Mouse (Mus musculus) neural tube, embryonic 11.5 days (tissue): ENCODE data around the gene Ier2. TPM values are rescaled to one million over a fixed set of nuclear protein-coding genes. Genes with fewer than 3 reads are reported as not detected.
"Not testable (repeated sequence)": the region's sequence is repeated elsewhere in the genome, so short reads cannot be mapped to it uniquely, and the experiment has no call there.

ENCODE experiments used
- ATAC-seq: fragments of 200-750 bp; cut with Nextera tagmentation; 2 replicates; pipeline ENCODE4 v1.8.0; 2017; ENCODE audit warnings: moderate number of reproducible peaks, mild to moderate bottlenecking, moderate TSS enrichment, moderate library complexity; ENCODE audit not compliant: insufficient read depth, low FRiP score, low TSS enrichment
- DNase-seq: peaks from one replicate; pipeline ENCODE4 v3.0.0-alpha.2; 2015; ENCODE audit warnings: low spot score
- H3K27ac ChIP-seq: fragments of 300-500 bp; sonication (generic); 2 replicates; pipeline ENCODE4 v1.5.1; 2014; ENCODE audit warnings: low read depth, mild to moderate bottlenecking, low read length
- H3K27me3 ChIP-seq: fragments of 300-500 bp; sonication (generic); 2 replicates; pipeline ENCODE4 v1.6.1; 2014; ENCODE audit warnings: mild to moderate bottlenecking, low read length, mixed read lengths; ENCODE audit not compliant: control insufficient read depth, insufficient read depth
- H3K36me3 ChIP-seq: fragments of 300-500 bp; sonication (generic); 2 replicates; pipeline ENCODE4 v1.6.1; 2014; ENCODE audit warnings: mild to moderate bottlenecking, low read length, moderate library complexity, mixed read lengths; ENCODE audit not compliant: control insufficient read depth, insufficient read depth
- H3K4me1 ChIP-seq: fragments of 300-500 bp; sonication (generic); 2 replicates; pipeline ENCODE4 v1.6.1; 2014; ENCODE audit warnings: low read length, mixed read lengths; ENCODE audit not compliant: control insufficient read depth, insufficient read depth
- H3K4me2 ChIP-seq: fragments of 300-500 bp; sonication (generic); 2 replicates; pipeline ENCODE4 v1.6.1; 2014; ENCODE audit warnings: low read depth, mild to moderate bottlenecking, moderate library complexity
- H3K4me3 ChIP-seq: fragments of 300-500 bp; sonication (generic); 2 replicates; pipeline ENCODE4 v1.5.1; 2014; ENCODE audit warnings: low read depth, low read length
- H3K9ac ChIP-seq: fragments of 300-500 bp; sonication (generic); 2 replicates; pipeline ENCODE4 v1.6.1; 2014; ENCODE audit warnings: mild to moderate bottlenecking, low read length
- H3K9me3 ChIP-seq: fragments of 300-500 bp; sonication (generic); 2 replicates; pipeline ENCODE4 v1.6.1; 2016; ENCODE audit warnings: low read length; ENCODE audit not compliant: control insufficient read depth
- WGBS: fragments of 180-500 bp; shearing (Covaris S2); extraction: QIAGEN DNeasy Blood & Tissue Kit; methylation state at CpG from one replicate; pipeline ENCODE4 v1.1.7; 2014; 5-methylcytosine and 5-hydroxymethylcytosine counted together
- polyA plus RNA-seq: library from polyadenylated mRNA; unstranded; fragments of >200 nt; fragmentation: Nextera tagmentation; extraction: Ambion mirVana; gene quantifications from 2 replicates; pipeline ENCODE4 v1.2.1, GENCODE M21; 2014

Ier2 gene
- polyA plus RNA-seq, 1 experiment from 2014 or later: 71.6 TPM

GRCm38 (mm10) chr8:84633841-84634584 is 28.6 kb downstream of the Ier2 start:
- ATAC-seq (no peak), DNase-seq (no peak)
- 49% methylated on average over 10 of the region's 10 CpGs for WGBS
- Histone ChIP-seq H3K4me1 (peaks cover 20% of the 10 kb centered on the region), H3K27me3 (no peaks in the 10 kb centered on the region), H3K9ac (no peak overlapping the region), H3K36me3 (no peaks in the 10 kb centered on the region), H3K4me3 (no peak overlapping the region), H3K9me3 (no peaks in the 10 kb centered on the region), H3K27ac (peak overlapping the region; percentile 62), H3K4me2 (no peak overlapping the region)

DNA sequence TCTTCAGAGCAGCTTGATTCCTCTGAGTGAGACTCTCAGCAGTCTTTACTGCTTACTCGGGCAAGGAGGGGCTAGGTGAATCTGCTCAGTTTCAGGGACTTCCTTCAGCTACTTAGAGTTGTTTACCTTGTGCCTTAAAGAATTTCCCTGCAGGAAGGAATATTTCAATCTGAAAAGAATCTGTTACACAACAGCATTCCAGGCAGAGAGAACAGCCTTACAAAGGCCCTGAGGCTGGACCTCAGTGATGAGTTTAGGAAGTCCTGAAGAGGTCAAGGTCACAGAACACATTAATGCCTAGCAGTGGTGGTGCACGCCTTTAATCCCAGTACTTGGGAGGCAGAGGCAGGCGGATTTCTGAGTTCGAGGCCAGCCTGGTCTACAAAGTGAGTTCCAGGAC is 30.8 kb downstream of the Ier2 start:
- Histone ChIP-seq H3K36me3 (no peaks in the 10 kb centered on the region), H3K4me1 (peaks cover 12% of the 10 kb centered on the region; the same call in 1 of the 2 replicates), H3K9ac (no peak overlapping the region), H3K4me2 (no peak overlapping the region), H3K4me3 (no peak overlapping the region), H3K27ac (no peak overlapping the region), H3K9me3 (no peaks in the 10 kb centered on the region), H3K27me3 (no peaks in the 10 kb centered on the region)
- DNase-seq: no peak
- WGBS: 93% methylated on average over 4 of the region's 4 CpGs
- no peak for ATAC-seq

DNA sequence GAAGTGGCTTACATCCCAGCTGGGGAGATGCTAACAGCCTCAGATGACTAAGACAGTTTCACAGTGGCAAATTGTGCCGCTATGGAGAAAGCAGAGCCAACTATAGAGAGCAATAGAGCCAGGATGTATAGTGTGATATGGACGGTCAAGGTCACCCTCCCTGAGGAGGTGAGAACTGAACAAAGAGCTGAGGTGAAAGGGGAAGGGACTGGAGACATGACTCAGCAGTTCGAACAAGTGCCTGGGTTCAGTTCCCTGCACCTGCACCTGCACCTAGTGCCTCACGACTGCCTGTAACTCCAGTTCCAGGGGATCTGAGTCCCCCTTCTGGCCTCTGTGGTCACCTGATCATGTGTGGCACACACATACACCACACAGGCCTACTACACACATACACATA is 32.5 kb downstream of the Ier2 start:
- H3K4me2 ChIP-seq: no peak overlapping the region
- H3K36me3 ChIP-seq: no peaks in the 10 kb centered on the region
- 84% methylated on average over 4 of the region's 4 CpGs for WGBS
- ATAC-seq (no peak), DNase-seq (no peak)
- H3K4me1 ChIP-seq: peaks cover 8% of the 10 kb centered on the region; the same call in 1 of the 2 replicates
- no peaks in the 10 kb centered on the region for H3K27me3 ChIP-seq
- H3K27ac ChIP-seq: no peak overlapping the region
- H3K9ac ChIP-seq: no peak overlapping the region
- H3K9me3 ChIP-seq: no peaks in the 10 kb centered on the region
- no peak overlapping the region for H3K4me3 ChIP-seq

GRCm38 (mm10) chr8:84629586-84629985 is 33.1 kb downstream of the Ier2 start:
- no peaks in the 10 kb centered on the region for H3K9me3 ChIP-seq
- 74% methylated on average over 11 of the region's 11 CpGs for WGBS
- H3K36me3 ChIP-seq: no peaks in the 10 kb centered on the region
- no peak for ATAC-seq
- no peaks in the 10 kb centered on the region for H3K27me3 ChIP-seq
- H3K4me3 ChIP-seq: no peak overlapping the region
- DNase-seq: no peak
- H3K9ac ChIP-seq: no peak overlapping the region
- H3K4me1 ChIP-seq: peaks cover 4% of the 10 kb centered on the region; the same call in 1 of the 2 replicates
- no peak overlapping the region for H3K4me2 ChIP-seq
- no peak overlapping the region for H3K27ac ChIP-seq

DNA sequence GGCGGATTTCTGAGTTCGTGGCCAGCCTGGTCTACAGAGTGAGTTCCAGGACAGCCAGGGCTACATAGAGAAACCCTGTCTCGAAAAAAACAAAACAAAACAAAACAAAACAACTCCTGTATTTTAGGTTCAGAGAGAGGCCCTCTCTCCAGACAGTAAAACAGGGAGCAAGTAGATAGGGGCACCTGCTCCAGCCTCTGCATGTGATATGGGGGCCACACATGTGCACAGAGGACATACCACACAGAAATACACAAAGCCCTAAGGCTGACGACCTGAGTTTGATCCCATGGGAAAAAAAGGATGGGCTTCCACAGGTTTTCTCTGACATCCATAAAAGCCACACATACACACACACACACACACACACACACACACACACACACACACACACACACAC is 39.2 kb downstream of the Ier2 start:
- not testable (repeated sequence) for H3K4me1 ChIP-seq, H3K9ac ChIP-seq, ATAC-seq, H3K27ac ChIP-seq, H3K27me3 ChIP-seq, H3K9me3 ChIP-seq, H3K36me3 ChIP-seq, DNase-seq, H3K4me3 ChIP-seq, H3K4me2 ChIP-seq
- WGBS: 81% methylated on average over 4 of the region's 4 CpGs

- DNase-seq (no peak), ATAC-seq (no peak)
- Histone ChIP-seq H3K36me3 (no peaks in the 10 kb centered on the region), H3K4me2 (no peak overlapping the region), H3K27ac (no peak overlapping the region), H3K27me3 (no peaks in the 10 kb centered on the region), H3K4me1 (peaks cover 4% of the 10 kb centered on the region; the same call in 1 of the 2 replicates), H3K9me3 (no peaks in the 10 kb centered on the region), H3K4me3 (no peak overlapping the region), H3K9ac (no peak overlapping the region)
- WGBS: 80% methylated on average over 8 of the region's 8 CpGs
These were observed 41.5 kb downstream of the Ier2 start for GRCm38 (mm10) chr8:84621102-84621625.

DNA sequence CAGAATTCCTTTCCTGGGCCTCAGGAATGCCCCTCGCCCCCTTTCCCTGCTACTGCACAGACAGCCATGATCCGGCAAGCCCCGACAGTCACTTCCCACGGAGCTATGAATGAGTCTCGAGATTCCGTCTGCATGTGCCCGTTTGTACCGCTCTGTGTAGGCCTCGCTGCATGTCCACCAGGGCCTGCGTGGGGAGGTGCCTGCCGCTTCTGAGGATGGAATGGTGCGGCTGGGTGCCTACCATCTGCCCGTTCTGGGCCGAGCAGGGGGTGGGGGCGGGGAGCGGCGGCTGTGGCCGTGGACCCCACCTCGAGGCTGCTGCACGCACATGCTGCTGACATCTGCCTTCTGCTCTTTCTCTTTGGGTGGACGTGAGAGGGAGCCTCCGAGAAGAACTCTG is 45.6 kb downstream of the Ier2 start:
- Histone ChIP-seq H3K9me3 (no peaks in the 10 kb centered on the region), H3K36me3 (no peaks in the 10 kb centered on the region), H3K27ac (no peak overlapping the region), H3K27me3 (no peaks in the 10 kb centered on the region), H3K9ac (peak overlapping the region; percentile 9; the same call in 1 of the 2 replicates), H3K4me3 (no peak overlapping the region), H3K4me2 (no peak overlapping the region), H3K4me1 (peaks cover 16% of the 10 kb centered on the region)
- ATAC-seq: no peak
- no peak for DNase-seq
- WGBS: 44% methylated on average over 22 of the region's 22 CpGs

DNA sequence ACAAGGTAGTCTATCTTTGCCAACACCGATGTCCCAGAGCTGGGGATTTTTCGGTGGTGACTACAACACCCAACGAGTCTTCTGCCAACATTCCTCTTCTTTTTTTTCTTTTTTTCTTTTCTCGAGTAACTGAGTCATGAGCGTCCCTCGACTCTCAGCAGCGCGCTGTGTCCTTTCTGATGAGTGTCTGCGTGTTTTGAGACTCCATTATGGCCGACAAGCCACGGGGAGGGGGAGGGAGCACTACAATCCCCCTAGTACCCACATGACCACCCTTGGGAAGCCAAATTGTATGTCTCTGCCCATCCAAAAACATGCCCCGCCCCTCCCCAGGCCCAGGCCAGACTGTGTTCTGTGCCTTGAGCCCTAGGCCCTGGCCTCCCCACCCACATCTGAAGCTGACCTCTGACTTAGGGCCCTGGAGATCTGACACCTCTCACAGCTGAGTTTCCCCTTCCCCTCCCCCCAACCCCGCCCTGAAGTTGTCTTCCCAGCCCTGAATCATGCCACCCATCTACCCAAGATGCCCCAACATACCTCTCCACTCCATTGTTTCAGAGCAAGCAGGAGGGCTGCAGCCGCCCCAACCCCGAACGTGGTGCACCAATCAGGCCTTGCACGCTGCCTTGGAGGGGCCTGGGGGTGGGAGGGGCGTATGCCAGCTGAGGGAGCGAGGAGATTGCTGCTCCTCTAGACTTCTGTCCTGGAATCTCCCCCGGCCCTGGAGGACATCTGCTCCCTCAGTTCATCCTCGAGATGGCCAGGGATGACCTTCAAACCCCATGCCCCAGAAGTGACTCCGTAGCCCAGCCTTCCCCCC is 46.8 kb downstream of the Ier2 start:
- Histone ChIP-seq H3K9me3 (no peaks in the 10 kb centered on the region), H3K27ac (no peak overlapping the region), H3K4me2 (peak overlapping the region; percentile 5; the same call in 1 of the 2 replicates), H3K36me3 (no peaks in the 10 kb centered on the region), H3K4me1 (peaks cover 16% of the 10 kb centered on the region), H3K9ac (no peak overlapping the region), H3K4me3 (no peak overlapping the region), H3K27me3 (no peaks in the 10 kb centered on the region)
- ATAC-seq (no peak), DNase-seq (no peak)
- WGBS: 20% methylated on average over 22 of the region's 22 CpGs
